ENCODE assay signal across 8 mouse cellular contexts in genomic region chr3:87767764-87768163, GRCm38 (mm10). TPM values are rescaled to one million over a fixed set of nuclear protein-coding genes. Genes with fewer than 3 reads are reported as not detected.
DNase-seq lines count a peak whose midpoint lies in the region; ATAC-seq lines count a peak whose summit lies in the region.

No protein-coding gene starts in this region.

- H3K9me3 ChIP-seq in embryonic facial prominence, embryonic 11.5 days (replicated peaks; ENCODE audit: control insufficient read depth, low read length) = no peaks in the 10 kb centered on the region
- H3K9me3 ChIP-seq in heart, embryonic 11.5 days (replicated peaks; ENCODE audit: control insufficient read depth, low read length) = no peaks in the 10 kb centered on the region

- no peak for ATAC-seq in embryonic facial prominence, embryonic 11.5 days (replicated peaks; ENCODE audit: insufficient number of reproducible peaks, low FRiP score, low TSS enrichment, low read depth)
- ATAC-seq in heart, embryonic 11.5 days (replicated peaks; ENCODE audit: insufficient number of reproducible peaks, low FRiP score, low TSS enrichment) = no peak

- H3K36me3 ChIP-seq in embryonic facial prominence, embryonic 11.5 days (replicated peaks; ENCODE audit: control insufficient read depth, insufficient read depth, low read depth, low read length) = no peaks in the 10 kb centered on the region
- no peaks in the 10 kb centered on the region for H3K36me3 ChIP-seq in heart, embryonic 11.5 days (ENCODE audit: control insufficient read depth, insufficient read depth, low read length)

- H3K4me1 ChIP-seq in embryonic facial prominence, embryonic 11.5 days (ENCODE audit: control insufficient read depth, insufficient read depth, low read length) = peaks cover 12% of the 10 kb centered on the region
- H3K4me1 ChIP-seq in heart, embryonic 11.5 days (ENCODE audit: control insufficient read depth, insufficient read depth, low read length) = peaks cover 24% of the 10 kb centered on the region

- WGBS in embryonic facial prominence, embryonic 11.5 days = 51% methylated on average over 8 of the region's 8 CpGs
- WGBS in heart, embryonic 11.5 days (ENCODE audit: insufficient replicate concordance) = 57% methylated on average over 8 of the region's 8 CpGs

- H3K4me2 ChIP-seq in embryonic facial prominence, embryonic 11.5 days (ENCODE audit: low read depth, low read length) = peak overlapping the region; percentile 23
- H3K4me2 ChIP-seq in heart, embryonic 11.5 days = peak overlapping the region; percentile 60

- peaks cover 2% of the 10 kb centered on the region; the same call in 1 of the 2 replicates for H3K27me3 ChIP-seq in embryonic facial prominence, embryonic 11.5 days (ENCODE audit: control insufficient read depth, insufficient read depth, low read length)
- H3K27me3 ChIP-seq in heart, embryonic 11.5 days (ENCODE audit: control insufficient read depth, insufficient read depth, low read length) = peaks cover 25% of the 10 kb centered on the region

- peak overlapping the region; percentile 19; the same call in 1 of the 2 replicates for H3K9ac ChIP-seq in embryonic facial prominence, embryonic 11.5 days (replicated peaks; ENCODE audit: low read length)
- H3K9ac ChIP-seq in heart, embryonic 11.5 days (ENCODE audit: low read depth, low read length) = peak overlapping the region; percentile 53

- DNase-seq in embryonic facial prominence, embryonic 11.5 days (ENCODE audit: low spot score) = no peak
- peak; percentile 73 for DNase-seq in kidney, adult 9 months
- peak; percentile 65 for DNase-seq in lung, postnatal 10 days
- no peak for DNase-seq in spleen, postnatal 10 days (ENCODE audit: low spot score in 2 of 2)
- no peak for DNase-seq in adrenal gland, adult 8-10 months
- no peak for DNase-seq in urinary bladder, postnatal 36 days (ENCODE audit: low spot score in 2 of 2)
- DNase-seq in embryo, embryonic 10.5 days (ENCODE audit: low spot score) = no peak

- peak overlapping the region; percentile 36; the same call in 1 of the 2 replicates for H3K4me3 ChIP-seq in embryonic facial prominence, embryonic 11.5 days (ENCODE audit: low read depth, low read length)
- peak overlapping the region; percentile 49 for H3K4me3 ChIP-seq in heart, embryonic 11.5 days (ENCODE audit: low read depth, low read length)

- no peak overlapping the region for H3K27ac ChIP-seq in embryonic facial prominence, embryonic 11.5 days (replicated peaks; ENCODE audit: low read depth, low read length)
- no peak overlapping the region for H3K27ac ChIP-seq in heart, embryonic 11.5 days (ENCODE audit: low read depth, low read length)

RNA-seq across cellular contexts. Expression of gene Lrrc71, which starts 19.3 kb away (rescaled TPM):
- polyA plus RNA-seq in embryonic facial prominence, embryonic 11.5 days (2014; fragmentation: Nextera tagmentation; extraction: Ambion mirVana) = 0.26 TPM in 1 of 2 replicates, not detected in the other
- polyA plus RNA-seq in heart, embryonic 11.5 days (2014; fragmentation: Nextera tagmentation; extraction: Ambion mirVana) = 0.43 and 0.66 TPM in 2 replicates
- 1 to 10 TPM in 1 of 4 experiments, under 1 TPM in 3; 0.32 to 1.6 (median 0.82) TPM for total RNA-seq in adrenal gland, adult 8-10 months (2022)

RNA-seq across cellular contexts. Expression of gene Ntrk1, which starts 27.2 kb away (rescaled TPM):
- 7.4 and 8.1 TPM in 2 replicates for polyA plus RNA-seq in embryonic facial prominence, embryonic 11.5 days (2014; fragmentation: Nextera tagmentation; extraction: Ambion mirVana)
- polyA plus RNA-seq in heart, embryonic 11.5 days (2014; fragmentation: Nextera tagmentation; extraction: Ambion mirVana) = 0.30 and 0.51 TPM in 2 replicates
- 10 to 100 TPM in 2 of 4 experiments, 1 to 10 TPM in 2; 6.3 to 30.5 (median 13.1) TPM for total RNA-seq in adrenal gland, adult 8-10 months (2022)

RNA-seq across cellular contexts. Expression of gene Insrr, which starts 29.0 kb away (rescaled TPM):
- polyA plus RNA-seq in embryonic facial prominence, embryonic 11.5 days (2014; fragmentation: Nextera tagmentation; extraction: Ambion mirVana) = 0.86 and 0.94 TPM in 2 replicates
- polyA plus RNA-seq in heart, embryonic 11.5 days (2014; fragmentation: Nextera tagmentation; extraction: Ambion mirVana) = 0.03 and 0.23 TPM in 2 replicates
- 1 to 10 TPM in 2 of 4 experiments, under 1 TPM in 2; 0.32 to 3.7 (median 1.9) TPM for total RNA-seq in adrenal gland, adult 8-10 months (2022)

RNA-seq across cellular contexts. Expression of gene Pear1, which starts 56.3 kb away (rescaled TPM):
- 4.4 and 7.7 TPM in 2 replicates for polyA plus RNA-seq in embryonic facial prominence, embryonic 11.5 days (2014; fragmentation: Nextera tagmentation; extraction: Ambion mirVana)
- 12.1 and 13.5 TPM in 2 replicates for polyA plus RNA-seq in heart, embryonic 11.5 days (2014; fragmentation: Nextera tagmentation; extraction: Ambion mirVana)
- 10 to 100 TPM; 26.0 to 35.9 (median 29.7) TPM for total RNA-seq in adrenal gland, adult 8-10 months (2022)

Comparison
In these comparisons a context has a peak if more than half of its experiments do, and no peak if none do; other contexts are left out.
1. DNase-seq: peak in kidney, adult 9 months (single experiment) and lung, postnatal 10 days (single experiment); none in embryonic facial prominence, embryonic 11.5 days (single experiment), spleen, postnatal 10 days (0 of 2), adrenal gland, adult 8-10 months (single experiment), urinary bladder, postnatal 36 days (0 of 2) and embryo, embryonic 10.5 days (single experiment).